Mouse (Mus musculus) frontal cortex, adult 2 months (tissue): ENCODE measurements around the gene Tdrd9. TPM values are rescaled to one million over a fixed set of nuclear protein-coding genes. Genes with fewer than 3 reads are reported as not detected.
A peak's percentile ranks its signal among the peaks of the same experiment; 100 is the strongest.
"Not testable (repeated sequence)": the region's sequence is repeated elsewhere in the genome, so short reads cannot be mapped to it uniquely, and the experiment has no call there.

ENCODE experiments used
- DNase-seq, 2 experiments: peaks; one replicate each; pipeline ENCODE4 v3.0.0; 2022; ENCODE audit warnings: low spot score in 1 of 2; ENCODE audit errors: extremely low spot score in 1 of 2
- polyA plus RNA-seq: library from polyadenylated mRNA; depleted of rRNA; stranded (reverse); fragments of >200 nt; gene quantifications from 2 replicates; pipeline ENCODE4 v1.2.3, GENCODE M21; 2012

Gene Tdrd9
- polyA plus RNA-seq, 1 experiment = 1.3 TPM

GRCm38 (mm10) chr12:112024581-112025310 lies 53.4 kb downstream of the Tdrd9 start:
- no peak for DNase-seq

- DNase-seq = no peak
Observed at GRCm38 (mm10) chr12:112025457-112025856, 54.1 kb downstream of the Tdrd9 start.

- DNase-seq = peak in 1 of 2 experiments; percentile 54
Observed at GRCm38 (mm10) chr12:112025907-112026645, 54.7 kb downstream of the Tdrd9 start.

DNA sequence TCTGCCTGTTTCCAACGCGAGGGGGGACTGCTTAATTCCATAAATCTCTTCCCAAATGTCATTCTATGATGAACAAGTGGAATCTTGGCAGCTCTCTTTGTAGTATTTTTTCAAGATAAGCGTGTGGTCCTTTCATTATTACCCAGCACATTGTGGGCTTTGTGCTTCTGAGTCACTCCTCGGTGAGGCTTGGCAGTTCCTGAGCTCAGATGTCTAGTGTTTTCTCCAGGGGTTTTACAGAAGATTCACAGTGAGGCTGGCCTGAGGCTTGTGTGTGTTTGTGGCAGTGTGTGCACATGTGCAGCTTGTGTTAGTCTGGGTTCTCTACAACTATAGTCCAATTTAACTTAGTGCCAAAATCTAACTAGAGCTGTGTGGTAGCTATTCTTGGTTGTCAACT lies 56.0 kb downstream of the Tdrd9 start:
- DNase-seq = no peak

- DNase-seq = no peak
Observed at GRCm38 (mm10) chr12:112033409-112033975, 62.1 kb downstream of the Tdrd9 start.

DNA sequence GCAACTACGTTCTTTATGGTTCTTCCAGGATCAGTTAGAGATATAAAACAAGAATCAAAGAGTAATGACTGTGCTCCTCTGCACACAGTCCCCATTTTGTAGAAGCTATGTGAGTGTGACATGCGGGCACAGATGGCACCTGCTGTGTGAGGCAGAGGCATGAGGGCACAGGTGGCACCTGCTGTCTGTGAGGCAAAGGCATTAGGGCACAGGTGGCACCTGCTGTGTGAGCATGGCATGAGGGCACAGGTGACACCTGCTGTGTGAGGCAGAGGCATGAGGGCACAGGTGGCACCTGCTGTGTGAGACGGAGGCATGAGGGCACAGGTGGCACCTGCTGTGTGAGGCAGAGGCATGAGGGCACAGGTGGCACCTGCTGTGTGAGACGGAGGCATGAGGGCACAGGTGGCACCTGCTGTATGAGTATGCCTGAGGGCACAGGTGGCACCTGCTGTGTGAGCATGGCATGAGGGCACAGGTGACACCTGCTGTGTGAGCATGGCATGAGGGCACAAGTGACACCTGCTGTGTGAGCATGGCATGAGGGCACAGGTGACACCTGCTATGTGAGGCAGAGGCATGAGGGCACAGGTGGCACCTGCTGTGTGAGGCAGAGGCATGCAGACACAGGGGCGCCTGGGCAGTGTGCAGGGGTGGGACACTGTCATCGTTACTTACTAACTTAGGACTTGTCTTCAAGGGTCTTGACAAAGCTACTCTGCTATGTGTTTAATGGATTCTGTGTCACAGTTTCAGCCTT lies 64.2 kb downstream of the Tdrd9 start:
- DNase-seq = not testable (repeated sequence)

DNA sequence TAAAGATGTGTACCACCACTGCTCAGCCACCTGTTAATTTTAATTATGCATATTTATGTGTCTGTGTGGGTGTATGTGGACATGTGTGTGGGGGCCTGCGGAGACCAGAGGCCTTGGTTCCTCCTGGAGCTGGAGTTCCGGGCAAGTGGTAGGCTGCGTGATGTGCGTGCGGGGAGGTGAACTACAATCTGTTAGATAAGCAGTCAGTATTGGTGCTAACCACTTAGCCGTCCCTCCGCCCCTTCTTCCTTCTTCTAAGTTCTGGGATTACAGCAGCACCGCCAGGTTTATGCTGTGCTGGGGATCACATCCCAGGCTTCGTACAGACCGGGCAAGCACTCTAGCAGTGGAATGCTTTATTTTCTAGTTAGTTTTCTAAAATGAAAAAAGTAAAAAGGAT lies 67.1 kb downstream of the Tdrd9 start:
- DNase-seq = no peak

GRCm38 (mm10) chr12:112039169-112039568 lies 67.8 kb downstream of the Tdrd9 start:
- no peak for DNase-seq

GRCm38 (mm10) chr12:112042681-112043080 lies 71.3 kb downstream of the Tdrd9 start:
- no peak for DNase-seq

GRCm38 (mm10) chr12:112077651-112078050 lies 106.3 kb downstream of the Tdrd9 start:
- peak in 1 of 2 experiments; percentile 84 for DNase-seq

- no peak for DNase-seq
Observed at GRCm38 (mm10) chr12:112079911-112080310, 108.6 kb downstream of the Tdrd9 start.

- DNase-seq = no peak
Observed at GRCm38 (mm10) chr12:112080911-112081310, 109.6 kb downstream of the Tdrd9 start.

- DNase-seq = no peak
Observed at GRCm38 (mm10) chr12:112082241-112082640, 110.9 kb downstream of the Tdrd9 start.

DNA sequence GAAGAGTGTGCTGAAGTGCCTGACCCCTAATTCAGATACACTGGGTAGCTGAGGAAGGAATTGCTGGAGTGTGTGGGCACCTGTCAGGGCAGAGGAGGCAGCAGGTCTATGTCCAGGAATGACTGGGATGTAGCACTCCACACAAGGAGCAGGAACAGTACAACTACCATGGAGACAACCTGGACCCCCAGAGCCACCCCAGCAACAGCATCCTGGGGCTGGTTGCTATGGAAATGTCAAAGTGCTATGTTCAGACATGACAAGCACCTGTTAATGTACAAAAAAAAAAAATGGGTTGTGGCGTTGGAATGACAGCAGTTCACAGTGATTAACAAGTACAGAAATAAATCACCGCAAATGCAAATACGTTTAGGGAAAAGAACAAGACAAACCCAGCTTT lies 114.9 kb downstream of the Tdrd9 start:
- DNase-seq = no peak

- no peak for DNase-seq
Observed at GRCm38 (mm10) chr12:112086726-112087125, 115.4 kb downstream of the Tdrd9 start.

DNA sequence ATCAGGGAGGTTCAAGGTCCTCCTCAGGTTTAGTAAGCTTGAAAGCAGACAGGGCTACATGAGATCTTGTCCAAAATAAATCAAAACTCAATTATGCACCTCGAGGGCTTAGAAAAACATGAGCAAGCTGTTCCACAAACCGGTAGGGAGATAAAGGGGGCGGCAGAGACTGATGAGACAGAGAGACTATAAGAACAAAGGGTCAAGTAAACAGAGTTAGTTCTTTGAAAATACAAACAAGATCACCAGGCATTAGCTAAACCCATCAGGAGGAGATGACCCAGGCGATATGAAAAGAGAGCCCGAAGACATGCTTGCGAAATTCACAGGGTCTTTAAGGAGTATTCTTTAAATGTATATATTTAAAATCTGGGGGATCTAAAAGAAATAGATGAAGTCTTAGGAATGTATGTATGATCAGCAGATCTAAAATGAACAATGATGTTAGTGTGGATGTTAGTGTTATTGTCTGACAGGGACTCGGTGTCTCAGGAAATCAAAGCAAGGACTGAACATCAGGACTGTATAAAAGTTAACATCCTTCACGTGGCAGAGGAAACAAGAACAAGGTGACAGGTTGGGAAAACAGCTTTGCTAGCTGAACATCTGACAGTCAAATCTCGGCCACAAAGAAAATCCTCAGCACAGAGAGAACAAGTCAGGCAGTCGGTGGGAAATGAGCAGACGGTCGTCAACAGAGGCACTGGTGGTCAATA lies 117.4 kb downstream of the Tdrd9 start:
- no peak for DNase-seq

GRCm38 (mm10) chr12:112091054-112091453 lies 119.7 kb downstream of the Tdrd9 start:
- peak; percentile 70 to 90 for DNase-seq

- DNase-seq = no peak
Observed at GRCm38 (mm10) chr12:112094261-112094880, 123.0 kb downstream of the Tdrd9 start.

DNA sequence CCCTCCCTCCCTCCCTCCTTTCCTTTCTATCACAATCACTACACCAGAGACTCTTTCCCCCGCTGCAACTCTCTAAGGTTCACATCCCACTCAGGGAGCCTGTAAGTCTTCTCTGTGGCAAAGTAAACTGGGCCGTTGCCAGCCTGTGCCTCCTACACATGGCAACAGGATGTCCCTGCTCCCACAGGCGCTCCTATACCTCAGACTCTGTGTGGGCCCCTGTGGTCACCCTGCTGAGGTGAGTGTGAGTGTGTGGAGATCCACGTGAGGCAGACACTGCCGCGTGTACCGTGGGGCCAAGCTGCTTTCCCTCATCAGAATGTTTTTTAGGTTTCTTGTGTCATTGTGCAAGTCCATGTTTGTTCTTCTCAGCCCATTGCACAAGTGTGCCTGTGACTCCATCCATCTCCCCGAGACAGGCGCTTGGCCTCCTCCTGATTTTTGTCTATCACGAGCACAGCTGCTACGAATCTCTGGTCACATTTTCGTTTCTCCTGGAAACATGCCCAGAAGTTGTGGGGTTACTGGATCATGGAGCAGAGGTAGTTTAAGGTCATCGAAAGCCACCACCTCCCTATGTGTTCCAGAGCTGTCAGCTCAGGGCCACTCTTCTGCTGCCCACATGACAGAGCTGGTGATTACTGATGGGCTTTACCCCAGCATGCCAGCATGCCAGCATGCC lies 124.8 kb downstream of the Tdrd9 start:
- peak; percentile 61 to 81 for DNase-seq
